Mouse (Mus musculus) cerebellum, adult 2 months (tissue): ENCODE data around the gene Tdrd7.

ENCODE experiments used
- CTCF ChIP-seq: fragments of 200-500 bp; IDR thresholded peaks from 2 replicates; pipeline ENCODE4 v1.5.1; 2011; ENCODE audit warnings: low read depth, mild to moderate bottlenecking, control low read depth, low read length, moderate library complexity, borderline replicate concordance; ENCODE audit not compliant: insufficient read depth
- POLR2A ChIP-seq: fragments of 200-500 bp; IDR thresholded peaks from 2 replicates; pipeline ENCODE4 v1.6.1; 2011; ENCODE audit warnings: low read length, control low read depth, borderline replicate concordance; ENCODE audit not compliant: insufficient read depth

GRCm38 (mm10) chr4:46043361-46043760 is 78.2 kb downstream of the Tdrd7 start:
- TF ChIP-seq CTCF (no peak), POLR2A (no peak)
